Mouse (Mus musculus): ENCODE results near the gene Dbil5.

Gene Dbil5

DNA sequence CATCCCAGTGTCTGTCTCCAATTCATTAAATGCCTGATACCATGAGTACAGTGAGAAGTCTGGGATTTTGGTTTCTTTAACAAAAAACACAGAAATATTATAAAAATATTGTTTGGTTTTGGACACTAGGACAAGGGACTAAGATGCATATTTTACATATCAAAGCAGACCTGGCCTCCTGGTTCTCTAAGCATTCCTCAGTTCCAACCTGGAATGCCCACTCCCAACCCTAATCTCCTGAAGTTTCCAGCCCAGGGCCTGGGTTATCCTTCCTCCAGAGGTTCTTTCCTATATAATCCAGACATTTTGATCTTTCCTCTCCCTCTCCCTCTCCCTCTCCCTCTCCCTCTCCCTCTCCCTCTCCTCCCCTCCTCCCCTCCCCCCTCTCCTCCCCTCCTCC is 7.6 kb downstream of the Dbil5 start:
- DNase-seq (ENCODE audit: extremely low spot score, low read depth, low spot score) = no peak

DNA sequence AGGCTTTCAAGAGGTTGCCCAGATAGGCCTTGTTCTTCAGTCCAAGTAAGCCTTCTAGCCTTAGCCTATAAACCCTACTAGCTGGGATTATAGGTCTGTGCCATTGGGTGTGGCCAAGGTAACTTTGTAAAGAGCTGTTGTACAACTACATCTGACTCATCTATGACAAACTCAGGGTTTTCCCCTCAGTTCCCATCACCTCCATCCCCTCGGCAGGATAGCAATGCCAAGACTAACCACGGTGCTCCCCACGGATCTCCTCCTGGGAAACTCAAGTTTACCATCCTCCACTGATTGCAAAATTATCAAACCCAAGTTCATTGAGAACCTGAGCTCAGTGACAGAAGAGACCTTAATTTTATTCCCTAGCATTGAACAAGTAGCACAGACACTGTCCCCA is 18.7 kb downstream of the Dbil5 start:
- no peak for DNase-seq (ENCODE audit: extremely low spot score, low read depth, low spot score)

DNA sequence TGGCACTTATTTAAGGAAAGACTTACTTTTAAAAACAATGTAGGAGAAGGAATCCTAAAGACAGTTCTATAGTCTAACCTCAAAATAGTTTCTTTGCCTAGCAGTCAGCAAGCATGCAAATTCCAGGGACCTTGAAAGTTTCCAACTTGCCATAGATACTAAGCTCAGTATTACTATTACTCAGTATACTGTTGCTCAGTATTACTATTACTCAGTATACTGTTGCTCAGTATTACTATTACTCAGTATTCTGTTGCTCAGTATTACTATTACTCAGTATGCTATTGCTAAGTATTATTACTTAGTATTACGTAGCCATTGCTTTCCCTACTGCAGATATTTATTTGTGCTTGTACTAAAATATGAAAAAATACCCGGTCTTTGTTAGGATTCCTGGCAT is 22.3 kb downstream of the Dbil5 start:
- DNase-seq (ENCODE audit: extremely low spot score, low read depth, low spot score) = no peak

DNA sequence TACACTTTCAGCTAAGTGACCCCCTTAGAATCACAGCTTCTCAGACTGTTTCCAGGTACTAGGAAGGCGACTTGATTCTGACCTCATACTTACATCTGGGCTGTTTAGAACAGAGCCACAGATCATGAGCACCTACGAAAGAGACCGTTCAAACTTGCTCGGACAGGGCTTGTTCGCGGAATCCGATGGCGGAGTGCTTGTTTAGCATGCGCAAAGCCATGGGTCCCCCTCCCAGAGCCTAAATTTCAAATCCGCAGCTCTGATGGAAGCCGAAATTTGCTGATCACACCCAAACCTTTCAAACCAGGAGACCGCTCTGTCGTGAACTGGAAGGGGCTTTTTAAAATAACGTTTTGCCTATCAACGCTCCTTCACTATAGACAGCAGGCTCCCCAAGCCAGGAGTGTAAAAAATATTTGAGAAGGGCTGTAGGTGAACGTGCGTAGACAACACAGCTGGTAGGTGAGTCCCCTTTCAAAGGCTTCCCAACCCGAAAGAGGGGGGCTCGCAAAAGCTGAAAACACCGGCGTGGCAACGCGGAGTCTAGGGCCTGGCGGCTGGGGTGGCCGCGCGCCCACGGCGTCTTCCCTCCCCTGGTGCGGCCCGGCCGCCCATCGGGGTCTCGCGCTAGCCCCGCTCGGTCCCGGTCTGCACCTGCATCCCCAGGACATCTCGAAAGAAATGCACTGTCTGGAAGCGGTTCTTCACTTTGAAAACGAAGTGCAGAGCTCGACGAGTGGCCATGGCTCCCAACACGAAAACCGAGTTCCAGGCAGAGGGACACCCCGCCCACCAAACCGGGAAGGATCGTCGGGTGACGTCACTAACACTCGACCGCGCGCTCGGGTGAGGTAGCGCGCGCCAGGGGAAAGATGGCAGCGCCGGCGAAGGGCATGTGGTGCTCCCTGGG is 25.7 kb downstream of the Dbil5 start, which contains the start of the genes Mrm3 and Glod4:
Gene Mrm3, plus strand, starts transcription at position 815 of the 910 bp plus-strand sequence.
Gene Glod4, minus strand, starts transcription at position 825 of the 910 bp plus-strand sequence.
- DNase-seq (ENCODE audit: extremely low spot score, low read depth, low spot score) = peak; percentile 76

DNA sequence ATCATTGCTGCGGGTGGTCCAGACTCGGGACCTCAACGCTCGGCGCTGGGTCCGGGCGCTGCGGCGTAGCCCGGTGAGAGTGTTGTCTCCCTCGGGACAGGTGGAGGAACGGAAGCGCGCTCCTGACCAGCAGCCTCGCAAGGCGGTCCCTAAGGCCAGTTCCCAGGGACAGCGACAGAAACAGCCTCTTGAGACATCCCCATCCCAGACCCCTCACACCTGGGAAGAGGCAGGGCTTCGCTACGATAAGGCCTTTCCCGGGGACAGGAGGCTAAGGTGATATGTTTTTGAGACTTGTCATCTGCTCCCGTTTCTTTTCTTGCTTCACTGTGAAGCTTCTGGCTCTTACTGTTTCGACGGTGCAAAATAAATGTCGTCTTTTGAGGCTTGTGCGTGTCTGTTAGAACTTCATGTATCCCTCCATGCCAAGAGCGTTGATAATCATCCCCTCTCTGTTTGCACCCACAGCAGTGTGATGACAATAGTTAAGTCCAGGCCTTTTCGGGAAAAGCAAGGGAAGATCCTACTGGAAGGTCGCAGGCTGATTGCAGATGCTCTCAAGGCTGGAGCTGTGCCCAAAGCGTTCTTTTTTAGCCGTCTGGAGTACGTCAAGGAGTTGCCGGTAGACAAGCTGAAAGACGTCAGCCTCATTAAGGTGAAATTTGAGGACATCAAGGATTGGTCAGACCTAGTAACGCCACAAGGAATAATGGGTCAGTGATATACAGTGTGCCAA is 26.6 kb downstream of the Dbil5 start:
- DNase-seq (ENCODE audit: extremely low spot score, low read depth, low spot score) = no peak

DNA sequence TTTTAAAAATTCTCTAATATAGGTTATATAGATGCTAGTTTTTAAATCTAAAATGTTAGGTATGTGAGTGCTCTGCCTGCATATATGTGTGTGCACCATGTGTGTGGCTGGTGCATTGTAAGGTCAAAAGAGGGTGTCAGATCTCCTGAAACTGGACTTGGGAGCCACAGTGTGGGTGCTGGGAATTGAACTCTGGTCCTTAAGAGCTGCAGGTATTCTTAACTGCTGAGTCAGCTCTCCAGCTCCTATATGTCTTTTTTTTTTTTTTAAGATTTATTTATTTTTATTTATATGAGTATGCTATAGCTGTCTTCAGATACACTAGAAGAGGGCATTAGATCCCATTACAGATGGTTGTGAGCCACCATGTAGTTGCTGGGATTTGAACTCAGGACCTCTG is 29.0 kb downstream of the Dbil5 start:
- no peak for DNase-seq (ENCODE audit: extremely low spot score, low read depth, low spot score)

- DNase-seq (ENCODE audit: extremely low spot score, low read depth, low spot score) = no peak
These were observed 29.8 kb downstream of the Dbil5 start for GRCm38 (mm10) chr11:76247239-76247638.

- no peak for DNase-seq (ENCODE audit: extremely low spot score, low read depth, low spot score)
These were observed 34.6 kb downstream of the Dbil5 start for GRCm38 (mm10) chr11:76252036-76252435.

GRCm38 (mm10) chr11:76253145-76253917 is 35.9 kb downstream of the Dbil5 start:
- DNase-seq (ENCODE audit: extremely low spot score, low read depth, low spot score) = peak; percentile 62

GRCm38 (mm10) chr11:76253918-76254264 is 36.5 kb downstream of the Dbil5 start:
- no peak for DNase-seq (ENCODE audit: extremely low spot score, low read depth, low spot score)

DNA sequence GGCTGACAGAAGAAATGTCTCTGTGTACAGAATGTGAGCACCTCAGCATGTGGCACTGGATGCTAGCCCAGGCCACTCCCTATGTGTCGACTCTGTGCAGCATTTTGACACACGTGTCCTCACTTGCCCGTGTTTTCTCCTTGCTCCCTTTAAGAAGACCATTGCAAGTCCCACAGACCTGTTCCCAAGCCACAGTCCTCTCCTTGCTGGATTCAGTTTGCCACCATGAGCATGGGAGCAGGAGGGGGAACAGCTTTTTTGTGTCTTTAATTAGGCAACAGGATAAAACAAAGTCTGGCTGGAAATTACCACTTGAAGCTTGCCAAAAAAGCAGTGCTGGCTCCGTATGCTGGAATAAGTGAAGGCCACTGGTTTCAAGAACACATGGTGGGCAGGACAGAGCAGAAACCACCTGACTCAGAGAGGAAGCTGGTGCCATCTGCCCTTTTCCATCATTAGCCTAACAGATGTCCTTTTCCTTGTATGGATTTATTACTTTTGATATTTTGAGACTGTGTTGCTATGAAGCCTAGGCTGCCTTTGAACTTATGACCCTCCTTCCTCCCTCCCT is 38.1 kb downstream of the Dbil5 start:
- no peak for DNase-seq (ENCODE audit: extremely low spot score, low read depth, low spot score)

GRCm38 (mm10) chr11:76256129-76256528 is 38.7 kb downstream of the Dbil5 start:
- peak; percentile 67 for DNase-seq (ENCODE audit: extremely low spot score, low read depth, low spot score)

GRCm38 (mm10) chr11:76257386-76257785 is 40.0 kb downstream of the Dbil5 start:
- DNase-seq (ENCODE audit: extremely low spot score, low read depth, low spot score) = no peak

- DNase-seq (ENCODE audit: extremely low spot score, low read depth, low spot score) = no peak
These were observed 41.1 kb downstream of the Dbil5 start for GRCm38 (mm10) chr11:76258511-76258910.

DNA sequence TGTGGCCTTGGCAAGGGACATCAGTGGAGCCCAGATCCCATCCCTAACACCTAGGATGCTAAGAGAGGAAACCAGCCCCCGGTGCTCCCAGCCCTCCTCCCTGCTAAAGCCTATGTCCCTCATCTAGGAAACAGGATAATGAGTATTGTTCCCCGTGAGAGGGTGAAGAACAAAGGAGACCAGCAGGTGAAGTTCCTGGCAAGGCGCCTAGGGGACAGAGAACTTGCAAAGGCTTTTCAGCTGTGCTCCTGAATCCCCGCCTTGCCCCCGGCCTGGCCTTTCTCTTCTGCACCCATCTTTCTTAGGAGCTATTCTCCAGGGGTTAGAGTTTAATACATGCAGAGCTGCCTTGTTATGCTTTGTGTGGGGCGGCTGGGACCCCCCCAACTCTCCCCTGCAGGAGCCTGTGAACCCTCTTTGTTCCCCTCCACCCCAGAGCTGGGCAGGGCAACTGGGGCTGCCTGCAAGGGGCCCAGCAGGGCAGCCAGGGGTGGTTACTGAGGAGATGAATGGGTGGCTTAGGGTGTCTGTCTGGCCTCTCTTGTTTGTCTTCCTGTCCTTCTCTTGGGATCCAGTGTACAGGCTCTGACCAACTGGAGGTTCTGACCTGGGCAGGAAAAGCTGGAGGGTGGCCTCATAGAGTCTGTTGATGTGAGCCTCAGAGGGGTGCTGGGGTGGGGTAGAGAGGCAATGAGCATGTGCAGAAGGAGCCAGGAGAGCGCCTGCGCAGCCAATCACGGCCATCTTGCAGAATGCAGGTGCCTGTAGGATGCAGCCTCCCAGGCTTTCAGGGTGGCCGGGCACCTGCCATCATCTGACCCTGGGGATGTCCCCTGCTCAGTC is 43.0 kb downstream of the Dbil5 start:
- no peak for DNase-seq (ENCODE audit: extremely low spot score, low read depth, low spot score)

- no peak for DNase-seq (ENCODE audit: extremely low spot score, low read depth, low spot score)
These were observed 43.8 kb downstream of the Dbil5 start for GRCm38 (mm10) chr11:76261224-76261623.

DNA sequence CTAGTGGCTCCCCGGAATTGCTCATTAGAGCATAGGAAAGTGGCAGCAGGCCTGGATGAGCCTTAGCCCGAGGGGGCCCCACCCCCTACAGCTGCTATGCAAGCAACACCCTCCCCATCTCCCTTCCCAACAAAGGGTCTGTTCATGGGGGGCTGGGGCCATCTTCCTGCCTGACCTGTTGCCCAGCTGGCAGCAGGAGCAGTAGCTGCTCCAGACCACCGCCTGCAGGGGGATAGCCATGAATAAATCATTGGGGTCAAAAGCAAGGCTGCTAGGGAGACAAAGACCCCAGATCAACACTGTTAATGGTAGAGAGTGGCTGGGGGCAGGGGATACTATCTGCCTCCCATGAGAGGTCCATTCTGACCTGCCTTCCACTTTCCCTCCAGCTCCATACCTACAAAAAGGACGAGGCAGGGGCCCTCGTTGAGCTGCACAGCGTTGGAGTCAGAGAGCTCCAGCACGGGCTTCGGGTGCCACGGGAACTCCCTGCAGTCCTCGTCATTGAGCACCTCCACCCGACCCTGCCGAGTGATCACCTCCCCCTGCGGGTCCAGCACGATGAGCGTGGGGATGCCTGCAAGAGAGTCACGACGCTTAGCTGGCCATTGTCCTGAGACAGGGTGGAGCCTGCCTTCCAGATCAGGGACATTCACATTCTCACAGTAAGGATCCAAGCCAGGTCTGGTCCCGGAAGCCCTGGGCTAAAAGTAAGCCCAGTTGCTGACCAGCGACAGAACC is 45.4 kb downstream of the Dbil5 start:
- no peak for DNase-seq (ENCODE audit: extremely low spot score, low read depth, low spot score)

- no peak for DNase-seq (ENCODE audit: extremely low spot score, low read depth, low spot score)
These were observed 50.1 kb downstream of the Dbil5 start for GRCm38 (mm10) chr11:76267550-76267949.

DNA sequence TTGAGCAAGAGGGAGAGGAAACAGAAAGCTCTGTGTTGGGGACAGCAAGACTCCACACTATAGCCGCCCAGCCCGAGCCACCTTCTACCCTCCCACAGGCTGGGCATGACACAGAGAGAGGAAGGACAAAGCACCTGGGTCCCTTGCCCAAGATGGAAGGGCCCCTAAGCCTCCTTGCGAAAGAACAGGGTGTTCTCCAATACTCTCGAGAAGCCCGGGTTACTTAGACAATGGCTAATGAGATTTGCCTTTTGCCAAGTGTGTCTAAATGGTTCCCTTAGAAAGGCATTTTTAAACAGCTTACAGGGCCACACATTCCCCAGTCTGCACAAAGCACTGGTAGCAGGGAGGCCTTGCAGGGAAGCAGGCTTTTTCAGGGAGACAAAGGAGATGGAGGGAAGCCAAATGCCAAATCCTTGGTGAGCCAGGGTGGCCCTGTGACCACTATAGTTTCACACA is 50.6 kb downstream of the Dbil5 start:
- no peak for DNase-seq (ENCODE audit: extremely low spot score, low read depth, low spot score)

All from hindlimb bud, embryonic 11.5 days (tissue).